In the genomic region with DNA sequence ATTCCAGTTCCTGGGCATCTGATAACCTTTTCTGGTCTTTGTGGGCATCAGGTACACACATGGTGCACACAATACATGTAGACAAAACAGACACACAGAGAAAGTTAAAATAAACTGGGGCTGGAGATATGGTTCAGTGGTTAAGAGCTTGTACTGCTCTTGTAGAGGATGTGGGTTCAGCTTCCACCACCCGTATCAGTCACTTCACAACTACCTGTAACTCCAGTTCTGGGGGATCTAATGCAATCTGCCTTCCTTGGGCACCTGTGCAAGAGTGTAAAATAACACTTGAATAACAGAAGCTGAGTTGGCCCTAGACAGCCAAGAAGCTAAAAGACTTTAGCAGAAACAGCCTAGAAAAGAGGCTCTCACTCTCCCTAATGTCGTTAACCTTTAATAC, we compare ENCODE assay signal across 19 mouse cellular contexts.
"Had no signal": no experiment of that assay in that cellular context is flagged by ENCODE, and none has a peak within 500 bp of the region (broad histone marks: within the 10 kb centered on the region; RNA-seq: fewer than 3 reads in every experiment).

No protein-coding gene starts in this region.

- H3K27ac ChIP-seq: liver, embryonic 13.5 days; liver, embryonic 15.5 days; lung, embryonic 15.5 days; macrophage; midbrain, embryonic 13.5 days; midbrain, embryonic 15.5 days; neural tube, embryonic 12.5 days; stomach, embryonic 15.5 days; stomach, postnatal 0 days had no signal

- DNase-seq: liver, embryonic 13.5 days; liver, postnatal 0 days; lung, adult 2 months; retina, postnatal 1 day; right cerebral cortex, adult 18-20 months; right cerebral cortex, postnatal 25 days; right cerebral cortex, postnatal 4 days; thymus, adult 2 months; thymus, postnatal 25 days; thymus, postnatal 4 days had no signal

- H3K4me3 ChIP-seq: liver, embryonic 13.5 days; liver, embryonic 15.5 days; lung, embryonic 15.5 days; megakaryocyte, embryonic 14.5 days; midbrain, embryonic 13.5 days; midbrain, embryonic 15.5 days; neural tube, embryonic 12.5 days; stomach, embryonic 15.5 days had no signal

- H3K36me3 ChIP-seq: liver, embryonic 13.5 days; liver, embryonic 15.5 days; lung, embryonic 15.5 days; midbrain, embryonic 13.5 days; midbrain, embryonic 15.5 days; neural tube, embryonic 12.5 days; stomach, embryonic 15.5 days had no signal

- H3K27me3 ChIP-seq: liver, embryonic 15.5 days; lung, embryonic 15.5 days; midbrain, embryonic 13.5 days; midbrain, embryonic 15.5 days; neural tube, embryonic 12.5 days; stomach, embryonic 15.5 days had no signal

- H3K4me1 ChIP-seq: liver, embryonic 13.5 days; liver, embryonic 15.5 days; lung, embryonic 15.5 days; megakaryocyte, embryonic 14.5 days; midbrain, embryonic 13.5 days; midbrain, embryonic 15.5 days; neural tube, embryonic 12.5 days; stomach, embryonic 15.5 days had no signal
